Mouse (Mus musculus) cerebellum, adult 2 months (tissue): ENCODE results near the gene Rgs11.

ENCODE experiments used
- CTCF ChIP-seq: fragments of 200-500 bp; IDR thresholded peaks from 2 replicates; pipeline ENCODE4 v1.5.1; 2011; ENCODE audit warnings: low read depth, mild to moderate bottlenecking, control low read depth, low read length, moderate library complexity, borderline replicate concordance; ENCODE audit not compliant: insufficient read depth
- POLR2A ChIP-seq: fragments of 200-500 bp; IDR thresholded peaks from 2 replicates; pipeline ENCODE4 v1.6.1; 2011; ENCODE audit warnings: low read length, control low read depth, borderline replicate concordance; ENCODE audit not compliant: insufficient read depth

DNA sequence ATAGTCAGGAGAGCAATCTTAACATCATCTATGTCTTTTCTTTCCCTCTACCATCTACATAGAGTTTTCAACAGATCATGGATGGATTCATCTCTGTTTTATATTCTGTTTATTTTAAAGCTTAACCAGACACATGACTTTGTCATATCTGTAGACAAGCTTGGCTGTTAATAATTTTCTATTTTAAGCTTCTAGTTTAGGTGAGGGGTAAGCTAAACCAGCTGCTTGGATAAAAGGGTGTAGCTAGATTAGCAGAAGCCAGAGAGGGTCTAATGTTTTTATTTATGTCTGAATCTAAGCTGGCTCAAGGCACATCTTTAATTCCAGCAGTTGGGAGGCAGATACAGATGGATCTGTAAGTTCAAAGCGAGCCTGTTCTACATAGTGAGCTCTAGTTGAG is 40.0 kb upstream of the Rgs11 start:
- TF ChIP-seq POLR2A, result no peak
- TF ChIP-seq CTCF, result no peak
